Mouse (Mus musculus) G1E (cell line): ENCODE measurements around the gene Prr22. TPM values are rescaled to one million over a fixed set of nuclear protein-coding genes. Genes with fewer than 3 reads are reported as not detected.

ENCODE experiments used
- ATAC-seq: 2 replicates; pipeline ENCODE4 v1.8.0; 2016; ENCODE audit warnings: mild to moderate bottlenecking; ENCODE audit not compliant: insufficient number of reproducible peaks, poor library complexity, low FRiP score, severe bottlenecking; ENCODE audit errors: extremely low read depth
- DNase-seq: peaks from one replicate; pipeline ENCODE4 v3.0.0; 2012; ENCODE audit warnings: low spot score
- H3K27me3 ChIP-seq: 2 replicates; pipeline ENCODE4 v1.6.1; 2012; ENCODE audit warnings: mild to moderate bottlenecking, low read length, inconsistent platforms; ENCODE audit not compliant: insufficient read depth
- H3K36me3 ChIP-seq: replicated peaks from 2 replicates; pipeline ENCODE3; 2012; ENCODE audit warnings: mild to moderate bottlenecking, inconsistent platforms
- H3K4me1 ChIP-seq: 2 replicates; pipeline ENCODE4 v1.6.1; 2012; ENCODE audit warnings: low read depth, low read length, inconsistent platforms, mixed read lengths; ENCODE audit not compliant: insufficient read depth
- H3K4me3 ChIP-seq: 2 replicates; pipeline ENCODE4 v1.5.1; 2012; ENCODE audit warnings: low read depth, mild to moderate bottlenecking, inconsistent platforms, low read length, moderate library complexity, mixed read lengths
- H3K9me3 ChIP-seq: replicated peaks from 2 replicates; pipeline ENCODE4 v1.6.1; 2012; ENCODE audit warnings: inconsistent platforms
- CTCF ChIP-seq: IDR thresholded peaks from 2 replicates; pipeline ENCODE4 v1.5.1; 2012; ENCODE audit warnings: low read depth, low read length, inconsistent platforms, mixed read lengths
- GATA1 ChIP-seq: IDR thresholded peaks from 2 replicates; pipeline ENCODE4 v1.6.1; 2012; ENCODE audit warnings: borderline replicate concordance, low read length, inconsistent platforms, mixed read lengths
- GATA2 ChIP-seq: IDR thresholded peaks from 2 replicates; pipeline ENCODE4 v1.6.1; 2012; ENCODE audit warnings: low read depth, low read length, inconsistent platforms, borderline replicate concordance
- POLR2AphosphoS5 ChIP-seq: IDR thresholded peaks from 2 replicates; pipeline ENCODE4 v1.6.1; 2012; ENCODE audit warnings: low read depth, low read length, inconsistent platforms; ENCODE audit not compliant: insufficient replicate concordance
- TAL1 ChIP-seq: conservative IDR thresholded peaks from 2 replicates; pipeline ENCODE4 v1.6.1; 2012; ENCODE audit warnings: low read depth, low read length, inconsistent platforms, mixed read lengths
- polyA plus RNA-seq: library from polyadenylated mRNA; stranded (reverse); fragments of >175 nt; gene quantifications from 2 replicates; pipeline ENCODE4 v1.2.3, GENCODE M21; 2012
- total RNA-seq, 2 experiments: library from RNA; stranded (forward) in 1 of 2; stranded (reverse) in 1 of 2; fragments of 200-1000 nt in 1 of 2; fragments of >200 nt in 1 of 2; fragmentation: Nextera tagmentation in 1 of 2; gene quantifications; 2 replicates each; pipeline ENCODE4 v1.2.3; 2014 to 2017

Prr22 gene
- total and polyA plus RNA-seq, 3 experiments: 0.22 to 3.5 TPM; not detected in 1

GRCm38 (mm10) chr17:56751404-56752072 is 18.5 kb upstream of the Prr22 start:
- no peak overlapping the region; the same call in 1 of the 2 replicates for H3K4me3 ChIP-seq
- TF ChIP-seq GATA2 (no peak), GATA1 (no peak), TAL1 (no peak), POLR2AphosphoS5 (no peak), CTCF (no peak)
- H3K4me1 ChIP-seq: 0 out of 2 replicates have a peak, but pooled peaks cover 5% of the 10 kb centered on the region
- ATAC-seq: no peak
- no peaks in the 10 kb centered on the region for H3K36me3 ChIP-seq
- DNase-seq: no peak
- H3K27me3 ChIP-seq: peaks cover 75% of the 10 kb centered on the region
- H3K9me3 ChIP-seq: peaks cover 23% of the 10 kb centered on the region

DNA sequence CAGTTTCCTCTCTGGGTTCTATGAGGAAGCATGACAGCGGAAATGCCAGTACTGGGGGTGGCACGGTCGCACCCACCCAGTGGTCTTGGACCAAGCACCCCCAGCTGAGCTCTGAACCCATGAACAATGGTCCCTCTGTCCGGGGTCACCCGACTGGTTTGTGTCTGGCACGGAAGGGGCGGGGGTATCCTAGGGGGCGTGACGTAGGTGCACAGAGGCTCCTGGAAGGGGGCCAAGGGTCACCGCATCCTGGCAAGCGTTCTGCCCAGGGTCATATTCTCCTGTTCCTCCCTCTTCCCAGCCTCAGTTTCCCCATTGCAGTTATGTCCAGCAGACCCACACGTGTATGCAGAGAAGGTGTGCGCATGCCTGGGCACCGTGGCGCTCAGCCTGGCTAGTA is 16.6 kb upstream of the Prr22 start:
- Histone ChIP-seq H3K27me3 (peaks cover 62% of the 10 kb centered on the region), H3K4me3 (no peak overlapping the region), H3K9me3 (peaks cover 41% of the 10 kb centered on the region), H3K4me1 (no peaks in the 10 kb centered on the region), H3K36me3 (no peaks in the 10 kb centered on the region)
- no peak for DNase-seq
- TF ChIP-seq GATA2: no peak
- ATAC-seq: no peak

DNA sequence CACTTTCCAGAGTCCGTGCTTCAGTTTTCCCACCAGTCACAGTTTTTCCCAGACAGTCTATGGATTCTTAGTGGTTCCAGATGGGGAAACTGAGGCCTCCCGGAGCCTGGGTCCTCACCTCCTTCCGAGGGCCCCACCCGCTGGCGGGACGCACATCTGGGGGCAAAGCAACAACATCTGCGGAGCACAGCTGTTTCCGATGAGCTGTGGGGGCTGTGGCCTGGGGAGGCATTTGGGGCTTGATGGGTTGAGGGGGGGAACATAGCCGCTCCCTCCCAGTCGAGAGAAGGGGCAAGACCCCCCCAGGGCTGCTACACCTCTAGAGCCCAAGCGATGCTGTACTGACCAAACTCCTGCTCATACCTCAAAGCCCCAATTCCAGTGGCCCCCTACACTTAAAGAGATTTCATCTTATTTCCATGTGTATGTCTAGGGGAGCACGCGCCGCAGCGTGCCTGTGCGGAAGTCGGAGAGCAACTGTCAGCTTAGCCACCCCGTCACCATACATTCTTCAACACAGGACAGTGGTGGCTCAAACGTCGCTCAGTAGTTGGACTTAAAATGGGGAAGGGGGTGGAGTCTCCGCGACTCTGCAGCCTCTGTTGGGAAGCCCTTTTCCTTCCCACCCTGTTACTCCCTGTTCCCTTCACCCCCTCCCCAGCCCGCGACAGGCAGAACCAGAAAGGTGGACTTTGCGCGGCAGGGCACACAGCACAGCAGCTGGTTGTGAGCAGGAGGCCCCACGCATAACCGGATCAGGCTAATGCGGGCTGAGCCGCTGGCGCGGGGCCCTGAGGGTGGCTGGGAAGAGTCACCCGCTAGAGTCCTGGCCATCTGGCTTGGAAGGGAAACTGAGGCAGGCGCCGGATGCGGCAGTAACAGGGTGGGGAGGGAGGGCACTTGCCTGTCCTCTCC is 15.5 kb upstream of the Prr22 start:
- no peak overlapping the region for H3K4me3 ChIP-seq
- H3K36me3 ChIP-seq: no peaks in the 10 kb centered on the region
- H3K9me3 ChIP-seq: peaks cover 52% of the 10 kb centered on the region
- no peak for DNase-seq
- H3K27me3 ChIP-seq: peaks cover 60% of the 10 kb centered on the region
- no peak for ATAC-seq
- H3K4me1 ChIP-seq: 0 out of 2 replicates have a peak, but pooled peaks cover 3% of the 10 kb centered on the region
- TF ChIP-seq GATA2 (no peak), GATA1 (no peak), CTCF (no peak), TAL1 (no peak), POLR2AphosphoS5 (no peak)

- DNase-seq: no peak
- peaks cover 41% of the 10 kb centered on the region for H3K9me3 ChIP-seq
- H3K4me1 ChIP-seq: peaks cover 23% of the 10 kb centered on the region
- H3K36me3 ChIP-seq: no peaks in the 10 kb centered on the region
- no peak for ATAC-seq
- H3K4me3 ChIP-seq: peak overlapping the region; percentile 16; the same call in 1 of the 2 replicates
- H3K27me3 ChIP-seq: peaks cover 53% of the 10 kb centered on the region
- TF ChIP-seq TAL1 (no peak), POLR2AphosphoS5 (no peak), GATA2 (no peak), GATA1 (no peak), CTCF (no peak)
Measured at GRCm38 (mm10) chr17:56756703-56757399, 13.2 kb upstream of the Prr22 start.

- no peak for TF ChIP-seq TAL1
- TF ChIP-seq CTCF: no peak
- TF ChIP-seq POLR2AphosphoS5: no peak
- no peak for TF ChIP-seq GATA2
- no peaks in the 10 kb centered on the region for H3K36me3 ChIP-seq
- DNase-seq (no peak), ATAC-seq (no peak)
- peak within 1 kb of the TSS; percentile 16; the same call in 1 of the 2 replicates for H3K4me3 ChIP-seq
- peaks cover 27% of the 10 kb centered on the region for H3K4me1 ChIP-seq
- peaks cover 34% of the 10 kb centered on the region for H3K9me3 ChIP-seq
- H3K27me3 ChIP-seq: peaks cover 50% of the 10 kb centered on the region
Measured at GRCm38 (mm10) chr17:56757416-56758123, 12.5 kb upstream of the Prr22 start, which contains the start of gene Nrtn. Gene Nrtn (minus strand): TSS chr17:56757530.

- TF ChIP-seq TAL1 (no peak), CTCF (no peak), GATA1 (no peak), GATA2 (no peak), POLR2AphosphoS5 (no peak)
- no peak overlapping the region; the same call in 1 of the 2 replicates for H3K4me3 ChIP-seq
- H3K27me3 ChIP-seq: peaks cover 49% of the 10 kb centered on the region
- DNase-seq: no peak
- H3K4me1 ChIP-seq: peaks cover 33% of the 10 kb centered on the region
- ATAC-seq: no peak
- peaks cover 33% of the 10 kb centered on the region for H3K9me3 ChIP-seq
- H3K36me3 ChIP-seq: no peaks in the 10 kb centered on the region
Measured at GRCm38 (mm10) chr17:56758132-56758531, 11.9 kb upstream of the Prr22 start.
